Mouse (Mus musculus): ENCODE results near the gene Eif4b. TPM values are rescaled to one million over a fixed set of nuclear protein-coding genes. Genes with fewer than 3 reads are reported as not detected.

Eif4b gene
- polyA plus RNA-seq, 1 experiment from 2014 or later, result 96.1 TPM

DNA sequence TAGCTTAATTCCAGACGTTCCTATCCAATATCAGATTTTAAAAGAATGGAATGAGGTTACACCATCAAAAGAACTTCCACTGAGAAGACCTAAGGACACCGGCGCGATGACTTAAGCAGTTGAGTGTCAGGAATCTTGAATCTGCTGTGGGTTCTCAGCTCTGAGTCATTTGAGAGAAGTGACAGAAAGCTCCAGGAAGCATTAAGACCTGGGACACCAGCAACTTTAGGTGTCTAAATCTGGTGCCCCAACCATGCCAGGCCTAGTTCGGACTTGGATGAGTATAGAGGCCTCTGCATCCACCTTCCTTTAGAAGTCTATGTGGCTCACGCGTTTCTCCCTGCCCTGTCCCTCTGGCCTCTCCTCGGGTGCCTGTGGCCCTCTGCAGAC is 26.2 kb downstream of the Eif4b start:
- peak overlapping the region; percentile 56 for H3K4me3 ChIP-seq (replicated peaks; ENCODE audit: low read depth, low read length)
- H3K36me3 ChIP-seq (ENCODE audit: insufficient read depth, low read length), result peaks cover 18% of the 10 kb centered on the region
- WGBS, result 23% methylated on average over 8 of the region's 8 CpGs
- H3K9ac ChIP-seq (ENCODE audit: low read depth, low read length), result peak overlapping the region; percentile 72
- peaks cover 45% of the 10 kb centered on the region for H3K4me1 ChIP-seq (replicated peaks; ENCODE audit: insufficient read depth, low read length)
- peak overlapping the region; percentile 85 for H3K4me2 ChIP-seq (ENCODE audit: low read length)
- H3K27ac ChIP-seq, result peak overlapping the region; percentile 99
- TF ChIP-seq CTCF (IDR thresholded peaks at IDR 0.05; ENCODE audit: low read depth), result no peak
- no peaks in the 10 kb centered on the region for H3K27me3 ChIP-seq (ENCODE audit: insufficient read depth, low read length)
- DNase-seq (ENCODE audit: low spot score), result no peak
- H3K9me3 ChIP-seq (replicated peaks; ENCODE audit: low read length), result no peaks in the 10 kb centered on the region
- ATAC-seq (replicated peaks; ENCODE audit: low FRiP score, low read depth), result no peak

DNA sequence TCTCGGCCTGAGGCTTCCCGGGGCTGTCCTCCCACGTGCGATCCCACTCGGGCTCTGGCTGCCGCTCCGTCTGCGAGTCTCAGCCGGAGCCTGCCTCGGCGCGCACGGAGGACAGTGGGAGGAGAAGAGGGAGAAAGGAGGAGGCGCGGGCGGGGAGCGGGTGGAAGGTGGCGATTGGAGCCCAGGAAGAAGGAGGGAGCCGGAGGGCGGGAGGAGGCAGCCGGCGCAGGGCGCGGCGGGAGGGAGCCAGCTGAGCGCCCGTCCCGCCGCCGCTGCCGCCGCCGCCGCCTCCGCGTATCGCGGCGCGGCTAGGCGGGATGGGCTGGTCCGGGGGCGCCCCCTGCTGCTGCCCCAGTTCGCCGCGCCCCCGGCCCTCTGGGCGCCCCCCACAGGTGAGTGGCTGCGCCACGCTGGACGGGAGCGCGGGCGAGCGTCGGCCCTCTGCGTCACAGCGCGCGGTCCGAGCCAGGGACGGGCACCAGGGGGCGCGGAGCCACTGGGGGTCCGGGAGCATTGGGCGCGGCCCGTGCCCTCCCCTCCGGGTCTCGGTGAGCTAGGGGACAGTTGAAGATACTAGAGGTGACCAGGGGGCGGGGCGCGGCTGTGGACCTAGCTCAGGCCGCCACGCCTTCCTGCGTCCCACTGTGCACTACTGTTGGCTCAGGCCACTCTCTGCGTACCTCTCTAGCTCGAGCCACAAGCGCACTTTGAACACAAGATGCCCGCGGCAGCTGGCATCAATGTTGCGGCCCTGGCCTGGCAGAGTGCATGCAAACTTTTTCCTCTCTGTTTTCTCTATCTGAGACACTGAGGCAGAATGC is 26.8 kb downstream of the Eif4b start, which contains the start of gene Tns2:
Gene Tns2, plus strand, starts transcription at position 253 of the 821 bp plus-strand sequence.
- H3K4me3 ChIP-seq (replicated peaks; ENCODE audit: low read depth, low read length), result peak within 1 kb of the TSS; percentile 56
- H3K4me2 ChIP-seq (ENCODE audit: low read length), result peak within 1 kb of the TSS; percentile 85
- no peaks in the 10 kb centered on the region for H3K9me3 ChIP-seq (replicated peaks; ENCODE audit: low read length)
- 3% methylated on average over 70 of the region's 82 CpGs for WGBS
- H3K27ac ChIP-seq, result peak within 1 kb of the TSS; percentile 99
- ATAC-seq (replicated peaks; ENCODE audit: low FRiP score, low read depth) (peak; percentile 60), DNase-seq (ENCODE audit: low spot score) (peak; percentile 92)
- peaks cover 49% of the 10 kb centered on the region for H3K4me1 ChIP-seq (replicated peaks; ENCODE audit: insufficient read depth, low read length)
- peak; percentile 69 for TF ChIP-seq CTCF (IDR thresholded peaks at IDR 0.05; ENCODE audit: low read depth)
- H3K27me3 ChIP-seq (ENCODE audit: insufficient read depth, low read length), result no peaks in the 10 kb centered on the region
- H3K36me3 ChIP-seq (ENCODE audit: insufficient read depth, low read length), result peaks cover 12% of the 10 kb centered on the region
- H3K9ac ChIP-seq (ENCODE audit: low read depth, low read length), result peak within 1 kb of the TSS; percentile 72

- Histone ChIP-seq H3K9me3 (replicated peaks; ENCODE audit: low read length) (no peaks in the 10 kb centered on the region), H3K27ac (peak overlapping the region; percentile 99), H3K4me2 (ENCODE audit: low read length) (peak overlapping the region; percentile 85), H3K27me3 (ENCODE audit: insufficient read depth, low read length) (no peaks in the 10 kb centered on the region), H3K4me1 (replicated peaks; ENCODE audit: insufficient read depth, low read length) (peaks cover 57% of the 10 kb centered on the region), H3K36me3 (ENCODE audit: insufficient read depth, low read length) (peaks cover 7% of the 10 kb centered on the region; the same call in 1 of the 2 replicates), H3K9ac (ENCODE audit: low read depth, low read length) (peak overlapping the region; percentile 72), H3K4me3 (replicated peaks; ENCODE audit: low read depth, low read length) (peak overlapping the region; percentile 56)
- ATAC-seq (replicated peaks; ENCODE audit: low FRiP score, low read depth), result no peak
- 0 out of 2 replicates have a peak, but pooled peaks have one; percentile 7 for TF ChIP-seq CTCF (IDR thresholded peaks at IDR 0.05; ENCODE audit: low read depth)
- DNase-seq (ENCODE audit: low spot score), result peak; percentile 82
- 18% methylated on average over 10 of the region's 10 CpGs for WGBS
Observed at GRCm38 (mm10) chr15:102100996-102101671, 27.6 kb downstream of the Eif4b start.

GRCm38 (mm10) chr15:102101672-102102541 is 28.3 kb downstream of the Eif4b start:
- no peak for TF ChIP-seq CTCF (IDR thresholded peaks at IDR 0.05; ENCODE audit: low read depth)
- no peaks in the 10 kb centered on the region for H3K9me3 ChIP-seq (replicated peaks; ENCODE audit: low read length)
- H3K27ac ChIP-seq, result peak overlapping the region; percentile 99
- peak overlapping the region; percentile 82 for H3K9ac ChIP-seq (ENCODE audit: low read depth, low read length)
- peak; percentile 88 for DNase-seq (ENCODE audit: low spot score)
- peaks cover 64% of the 10 kb centered on the region for H3K4me1 ChIP-seq (replicated peaks; ENCODE audit: insufficient read depth, low read length)
- WGBS, result 12% methylated on average over 11 of the region's 11 CpGs
- H3K36me3 ChIP-seq (ENCODE audit: insufficient read depth, low read length), result peaks cover 7% of the 10 kb centered on the region; the same call in 1 of the 2 replicates
- peak overlapping the region; percentile 85 for H3K4me2 ChIP-seq (ENCODE audit: low read length)
- ATAC-seq (replicated peaks; ENCODE audit: low FRiP score, low read depth), result no peak
- no peaks in the 10 kb centered on the region for H3K27me3 ChIP-seq (ENCODE audit: insufficient read depth, low read length)
- H3K4me3 ChIP-seq (replicated peaks; ENCODE audit: low read depth, low read length), result peak overlapping the region; percentile 40

GRCm38 (mm10) chr15:102102548-102103121 is 29.1 kb downstream of the Eif4b start:
- no peak for TF ChIP-seq CTCF (IDR thresholded peaks at IDR 0.05; ENCODE audit: low read depth)
- 6% methylated on average over 6 of the region's 6 CpGs for WGBS

More at GRCm38 (mm10) chr15:102102548-102103121, 29.1 kb downstream of the Eif4b start:
- peak; percentile 93 for DNase-seq (ENCODE audit: low spot score)
- no peaks in the 10 kb centered on the region for H3K9me3 ChIP-seq (replicated peaks; ENCODE audit: low read length)
- H3K4me1 ChIP-seq (replicated peaks; ENCODE audit: insufficient read depth, low read length), result peaks cover 69% of the 10 kb centered on the region
- H3K36me3 ChIP-seq (ENCODE audit: insufficient read depth, low read length), result peaks cover 5% of the 10 kb centered on the region; the same call in 1 of the 2 replicates
- peak overlapping the region; percentile 99 for H3K27ac ChIP-seq
- peak overlapping the region; percentile 40 for H3K4me3 ChIP-seq (replicated peaks; ENCODE audit: low read depth, low read length)
- peak; percentile 9 for ATAC-seq (replicated peaks; ENCODE audit: low FRiP score, low read depth)
- H3K9ac ChIP-seq (ENCODE audit: low read depth, low read length), result peak overlapping the region; percentile 82
- no peaks in the 10 kb centered on the region for H3K27me3 ChIP-seq (ENCODE audit: insufficient read depth, low read length)
- H3K4me2 ChIP-seq (ENCODE audit: low read length), result peak overlapping the region; percentile 85
